Mouse (Mus musculus): Measurements from ENCODE around the gene Cfap45. TPM values are rescaled to one million over a fixed set of nuclear protein-coding genes. Genes with fewer than 3 reads are reported as not detected.

The Cfap45 gene
- polyA plus RNA-seq, 1 experiment from 2014 or later = 0.77 TPM

GRCm38 (mm10) chr1:172512962-172513361, 7.6 kb upstream of the Cfap45 start:
- ATAC-seq = no peak
- no peaks in the 10 kb centered on the region for H3K9me3 ChIP-seq (ENCODE audit: control insufficient read depth)
- WGBS = 43% methylated on average over 13 of the region's 13 CpGs
- no peaks in the 10 kb centered on the region for H3K27me3 ChIP-seq (replicated peaks; ENCODE audit: control insufficient read depth, insufficient read depth, low read length)
- no peak overlapping the region for H3K9ac ChIP-seq (ENCODE audit: low read depth, low read length)
- no peak overlapping the region for H3K4me2 ChIP-seq (replicated peaks; ENCODE audit: low read depth)
- no peak overlapping the region for H3K4me3 ChIP-seq (ENCODE audit: low read depth, low read length)
- H3K36me3 ChIP-seq (ENCODE audit: control insufficient read depth, insufficient read depth) = peaks cover 8% of the 10 kb centered on the region
- peaks cover 8% of the 10 kb centered on the region for H3K4me1 ChIP-seq (replicated peaks; ENCODE audit: control insufficient read depth, insufficient read depth, low read length)
- H3K27ac ChIP-seq (ENCODE audit: low read depth, low read length) = peak overlapping the region; percentile 80
- peak; percentile 56 for TF ChIP-seq CTCF (IDR thresholded peaks at IDR 0.05; ENCODE audit: low read depth)

GRCm38 (mm10) chr1:172513525-172514212, 6.9 kb upstream of the Cfap45 start:
- Histone ChIP-seq H3K36me3 (ENCODE audit: control insufficient read depth, insufficient read depth) (peaks cover 2% of the 10 kb centered on the region; the same call in 1 of the 2 replicates), H3K27me3 (replicated peaks; ENCODE audit: control insufficient read depth, insufficient read depth, low read length) (no peaks in the 10 kb centered on the region), H3K4me1 (replicated peaks; ENCODE audit: control insufficient read depth, insufficient read depth, low read length) (peaks cover 8% of the 10 kb centered on the region), H3K4me3 (ENCODE audit: low read depth, low read length) (no peak overlapping the region), H3K4me2 (replicated peaks; ENCODE audit: low read depth) (0 out of 2 replicates have a peak overlapping the region, but pooled peaks have one; percentile 21), H3K9ac (ENCODE audit: low read depth, low read length) (no peak overlapping the region), H3K9me3 (ENCODE audit: control insufficient read depth) (no peaks in the 10 kb centered on the region), H3K27ac (ENCODE audit: low read depth, low read length) (peak overlapping the region; percentile 80)
- WGBS = 55% methylated on average over 17 of the region's 17 CpGs
- no peak for ATAC-seq
- TF ChIP-seq CTCF (IDR thresholded peaks at IDR 0.05; ENCODE audit: low read depth) = no peak

- 0 out of 2 replicates have a peak overlapping the region, but pooled peaks have one; percentile 21 for H3K4me2 ChIP-seq (replicated peaks; ENCODE audit: low read depth)
- H3K9ac ChIP-seq (ENCODE audit: low read depth, low read length) = no peak overlapping the region
- no peak for TF ChIP-seq CTCF (IDR thresholded peaks at IDR 0.05; ENCODE audit: low read depth)
- WGBS = 77% methylated on average over 4 of the region's 4 CpGs
- no peaks in the 10 kb centered on the region; the same call in 1 of the 2 replicates for H3K36me3 ChIP-seq (ENCODE audit: control insufficient read depth, insufficient read depth)
- H3K4me3 ChIP-seq (ENCODE audit: low read depth, low read length) = no peak overlapping the region
- H3K9me3 ChIP-seq (ENCODE audit: control insufficient read depth) = no peaks in the 10 kb centered on the region
- peak overlapping the region; percentile 80 for H3K27ac ChIP-seq (ENCODE audit: low read depth, low read length)
- ATAC-seq = no peak
- H3K4me1 ChIP-seq (replicated peaks; ENCODE audit: control insufficient read depth, insufficient read depth, low read length) = peaks cover 8% of the 10 kb centered on the region
- no peaks in the 10 kb centered on the region for H3K27me3 ChIP-seq (replicated peaks; ENCODE audit: control insufficient read depth, insufficient read depth, low read length)
Measured at GRCm38 (mm10) chr1:172514213-172514529, 6.4 kb upstream of the Cfap45 start.

DNA sequence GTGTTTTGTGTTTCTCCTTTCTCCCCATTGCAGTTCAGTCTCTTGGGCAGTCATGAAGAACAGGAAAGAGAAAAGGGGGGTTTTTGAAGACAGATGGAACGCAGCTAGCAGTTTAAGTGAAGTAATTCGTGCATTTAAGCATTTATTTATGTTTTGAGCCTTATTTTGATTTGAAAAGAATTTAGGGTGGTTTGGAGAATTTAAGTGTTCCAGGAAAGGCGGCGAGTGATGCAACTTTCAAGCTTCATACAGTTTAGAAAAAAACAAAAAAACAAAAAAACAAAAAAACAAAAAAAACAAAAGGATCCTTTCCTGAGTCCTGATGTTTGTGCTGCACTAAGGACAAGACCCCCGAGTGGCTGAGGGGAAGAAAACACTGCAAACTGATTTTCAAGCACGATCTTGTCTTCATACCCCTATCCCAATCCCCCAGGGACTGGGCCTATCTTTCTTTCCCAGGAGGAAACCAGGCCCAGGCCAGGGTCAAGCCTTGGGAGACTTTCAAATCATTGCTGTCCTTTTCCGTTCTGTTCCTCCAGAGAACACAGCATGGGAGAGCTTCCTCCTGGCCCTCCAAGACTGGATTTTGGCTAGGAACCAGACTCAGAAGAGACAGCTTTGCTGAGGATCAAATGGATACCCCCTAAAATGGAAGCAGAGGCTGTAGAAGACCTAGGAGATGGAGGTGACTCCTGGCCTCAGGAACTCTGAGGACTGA, 5.9 kb upstream of the Cfap45 start:
- H3K36me3 ChIP-seq (ENCODE audit: control insufficient read depth, insufficient read depth) = no peaks in the 10 kb centered on the region
- whole genome bisulfite sequencing = 60% methylated on average over 7 of the region's 7 CpGs
- peak overlapping the region; percentile 80 for H3K27ac ChIP-seq (ENCODE audit: low read depth, low read length)
- no peak overlapping the region for H3K4me2 ChIP-seq (replicated peaks; ENCODE audit: low read depth)
- no peak overlapping the region for H3K4me3 ChIP-seq (ENCODE audit: low read depth, low read length)
- no peak for TF ChIP-seq CTCF (IDR thresholded peaks at IDR 0.05; ENCODE audit: low read depth)
- H3K4me1 ChIP-seq (replicated peaks; ENCODE audit: control insufficient read depth, insufficient read depth, low read length) = peaks cover 8% of the 10 kb centered on the region
- no peaks in the 10 kb centered on the region for H3K27me3 ChIP-seq (replicated peaks; ENCODE audit: control insufficient read depth, insufficient read depth, low read length)
- H3K9me3 ChIP-seq (ENCODE audit: control insufficient read depth) = no peaks in the 10 kb centered on the region
- no peak overlapping the region for H3K9ac ChIP-seq (ENCODE audit: low read depth, low read length)
- ATAC-seq = no peak

- peak; percentile 83 for ATAC-seq
Measured at GRCm38 (mm10) chr1:172515396-172515795, 5.2 kb upstream of the Cfap45 start.

DNA sequence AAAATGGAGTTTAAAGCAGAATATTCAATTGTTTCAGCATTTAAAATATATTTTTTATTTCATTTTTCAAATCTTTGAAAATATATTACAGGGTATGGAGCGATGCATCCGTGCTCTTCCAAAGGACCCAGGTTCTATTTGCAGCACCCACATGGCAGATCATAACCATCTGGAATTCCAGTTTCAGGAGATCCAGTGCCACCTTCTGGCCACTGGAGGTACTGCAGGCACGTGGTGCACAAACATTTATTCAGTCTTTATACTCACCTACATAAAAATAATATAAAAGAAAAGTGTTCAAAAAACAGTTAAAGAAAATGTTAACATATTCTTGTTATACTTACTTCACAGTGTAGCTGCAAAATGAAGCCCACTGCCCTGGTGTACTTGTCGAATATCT, 2.6 kb upstream of the Cfap45 start:
- H3K4me2 ChIP-seq (replicated peaks; ENCODE audit: low read depth) = no peak overlapping the region
- ATAC-seq = no peak
- H3K4me1 ChIP-seq (replicated peaks; ENCODE audit: control insufficient read depth, insufficient read depth, low read length) = peaks cover 8% of the 10 kb centered on the region
- H3K4me3 ChIP-seq (ENCODE audit: low read depth, low read length) = no peak overlapping the region
- H3K36me3 ChIP-seq (ENCODE audit: control insufficient read depth, insufficient read depth) = no peaks in the 10 kb centered on the region
- peak; percentile 69 for TF ChIP-seq CTCF (IDR thresholded peaks at IDR 0.05; ENCODE audit: low read depth)
- WGBS = 80% methylated on average over 4 of the region's 4 CpGs
- H3K27me3 ChIP-seq (replicated peaks; ENCODE audit: control insufficient read depth, insufficient read depth, low read length) = no peaks in the 10 kb centered on the region
- no peak overlapping the region for H3K27ac ChIP-seq (ENCODE audit: low read depth, low read length)
- H3K9ac ChIP-seq (ENCODE audit: low read depth, low read length) = no peak overlapping the region
- no peaks in the 10 kb centered on the region for H3K9me3 ChIP-seq (ENCODE audit: control insufficient read depth)

More at GRCm38 (mm10) chr1:172515396-172515795, 5.2 kb upstream of the Cfap45 start:
- Histone ChIP-seq H3K27ac (ENCODE audit: low read depth, low read length) (peak overlapping the region; percentile 80), H3K4me3 (ENCODE audit: low read depth, low read length) (no peak overlapping the region), H3K9ac (ENCODE audit: low read depth, low read length) (no peak overlapping the region), H3K4me2 (replicated peaks; ENCODE audit: low read depth) (no peak overlapping the region), H3K27me3 (replicated peaks; ENCODE audit: control insufficient read depth, insufficient read depth, low read length) (no peaks in the 10 kb centered on the region), H3K36me3 (ENCODE audit: control insufficient read depth, insufficient read depth) (no peaks in the 10 kb centered on the region), H3K9me3 (ENCODE audit: control insufficient read depth) (no peaks in the 10 kb centered on the region), H3K4me1 (replicated peaks; ENCODE audit: control insufficient read depth, insufficient read depth, low read length) (peaks cover 8% of the 10 kb centered on the region)
- WGBS = 32% methylated on average over 1 of the region's 1 CpGs
- TF ChIP-seq CTCF (IDR thresholded peaks at IDR 0.05; ENCODE audit: low read depth) = no peak
